Mouse (Mus musculus) mesoderm, embryonic 11.5 days (tissue): ENCODE data around the gene Tmem127.
"Not testable (repeated sequence)": the region's sequence is repeated elsewhere in the genome, so short reads cannot be mapped to it uniquely, and the experiment has no call there.

Experiments
- DNase-seq: peaks from one replicate; pipeline ENCODE4 v3.0.0-alpha.2; 2012; ENCODE audit warnings: low read depth, low spot score

Tmem127 gene

GRCm38 (mm10) chr2:127267854-127268253 lies 20.1 kb downstream of the Tmem127 start:
- no peak for DNase-seq

- peak; percentile 96 for DNase-seq
Measured at GRCm38 (mm10) chr2:127269491-127270299, 22.0 kb downstream of the Tmem127 start, which contains the start of gene Stard7. Gene Stard7, plus strand, starts transcription at chr2:127270218.

GRCm38 (mm10) chr2:127270300-127271041 lies 22.8 kb downstream of the Tmem127 start:
- DNase-seq, result peak; percentile 91

GRCm38 (mm10) chr2:127271042-127271515 lies 23.4 kb downstream of the Tmem127 start:
- DNase-seq, result peak; percentile 10

- not testable (repeated sequence) for DNase-seq
Measured at GRCm38 (mm10) chr2:127272049-127272448, 24.3 kb downstream of the Tmem127 start.

- no peak for DNase-seq
Measured at GRCm38 (mm10) chr2:127272806-127273205, 25.1 kb downstream of the Tmem127 start.

GRCm38 (mm10) chr2:127274590-127274989 lies 26.9 kb downstream of the Tmem127 start:
- DNase-seq, result no peak

- DNase-seq, result no peak
Measured at GRCm38 (mm10) chr2:127275551-127276320, 28.0 kb downstream of the Tmem127 start.

GRCm38 (mm10) chr2:127278162-127278561 lies 30.5 kb downstream of the Tmem127 start:
- DNase-seq, result no peak

GRCm38 (mm10) chr2:127292250-127292649 lies 44.5 kb downstream of the Tmem127 start:
- DNase-seq, result no peak

- DNase-seq, result no peak
Measured at GRCm38 (mm10) chr2:127297001-127297805, 49.5 kb downstream of the Tmem127 start.

- no peak for DNase-seq
Measured at GRCm38 (mm10) chr2:127298056-127298455, 50.3 kb downstream of the Tmem127 start.

GRCm38 (mm10) chr2:127300701-127301100 lies 53.0 kb downstream of the Tmem127 start:
- DNase-seq, result no peak

- DNase-seq, result no peak
Measured at GRCm38 (mm10) chr2:127301883-127302282, 54.2 kb downstream of the Tmem127 start.

GRCm38 (mm10) chr2:127304192-127304591 lies 56.5 kb downstream of the Tmem127 start:
- not testable (repeated sequence) for DNase-seq

- DNase-seq, result no peak
Measured at GRCm38 (mm10) chr2:127304609-127305210, 57.0 kb downstream of the Tmem127 start.

GRCm38 (mm10) chr2:127306123-127306522 lies 58.4 kb downstream of the Tmem127 start:
- no peak for DNase-seq

- no peak for DNase-seq
Measured at GRCm38 (mm10) chr2:127307179-127307578, 59.5 kb downstream of the Tmem127 start.

- DNase-seq, result no peak
Measured at GRCm38 (mm10) chr2:127308660-127309059, 61.0 kb downstream of the Tmem127 start.

- no peak for DNase-seq
Measured at GRCm38 (mm10) chr2:127310246-127310645, 62.5 kb downstream of the Tmem127 start.
